Mouse (Mus musculus) heart, postnatal 0 days (tissue): ENCODE measurements at regions not wholly inside any gene's neighbourhood (a gene's known extent, or its start where the extent isn't known, plus 50 kb on each side); places are given as distances from the start of the nearest gene placed in this dataset.

ENCODE experiments used
- CTCF ChIP-seq: IDR thresholded peaks from 2 replicates; pipeline ENCODE4 v1.5.1; 2016; ENCODE audit warnings: antibody characterized with exemption, control low read depth, low read depth
- EP300 ChIP-seq: IDR thresholded peaks from 2 replicates; pipeline ENCODE4 v1.6.1; 2016; ENCODE audit warnings: antibody characterized with exemption, low read depth

- TF ChIP-seq CTCF (no peak), EP300 (no peak)
These were observed 209.6 kb upstream of the Prox1 start for GRCm38 (mm10) chr1:190380151-190380550.
